Mouse (Mus musculus) C2C12 (cell line): ENCODE measurements around the gene Gm9376.

Experiments
- CEBPB ChIP-seq: IDR thresholded peaks from one replicate; pipeline ENCODE4 v1.6.1; 2011; ENCODE audit warnings: low read depth, mild to moderate bottlenecking, control low read depth, moderate library complexity
- CTCF ChIP-seq: IDR thresholded peaks from one replicate; pipeline ENCODE4 v1.5.1; 2011; ENCODE audit not compliant: control insufficient read depth, insufficient read depth, insufficient read length
- MAX ChIP-seq: IDR thresholded peaks from one replicate; pipeline ENCODE4 v1.6.1; 2011; ENCODE audit warnings: mild to moderate bottlenecking, control low read depth
- MYOG ChIP-seq: IDR thresholded peaks from one replicate; pipeline ENCODE4 v1.6.1; 2011; ENCODE audit not compliant: control insufficient read depth, insufficient read length; ENCODE audit errors: extremely low read depth
- USF1 ChIP-seq: IDR thresholded peaks from one replicate; pipeline ENCODE4 v1.6.1; 2011; ENCODE audit warnings: low read depth, mild to moderate bottlenecking, control low read depth, moderate library complexity

- TF ChIP-seq CTCF (no peak), MAX (no peak), MYOG (no peak), USF1 (no peak), CEBPB (no peak)
Measured at GRCm38 (mm10) chr14:118312664-118313063, 45.9 kb downstream of the Gm9376 start.
